Mouse (Mus musculus): ENCODE data around the gene Cbx6. TPM values are rescaled to one million over a fixed set of nuclear protein-coding genes. Genes with fewer than 3 reads are reported as not detected.

The Cbx6 gene
- 1 to 10 TPM; 7.0 to 7.8 TPM for total RNA-seq (2021)
- long read RNA-seq, experiment 1, full-length matches to known transcripts: 8 of 11 reads
- long read RNA-seq, experiment 1, partial matches to known transcripts: 1 of 11 reads
- long read RNA-seq, experiment 1, other reads (novel, unspliced or antisense): 2 of 11 reads
- long read RNA-seq, experiment 2, full-length matches to known transcripts: 5 of 7 reads
- long read RNA-seq, experiment 2, partial matches to known transcripts: 1 of 7 reads
- long read RNA-seq, experiment 2, other reads (novel, unspliced or antisense): 1 of 7 reads

DNA sequence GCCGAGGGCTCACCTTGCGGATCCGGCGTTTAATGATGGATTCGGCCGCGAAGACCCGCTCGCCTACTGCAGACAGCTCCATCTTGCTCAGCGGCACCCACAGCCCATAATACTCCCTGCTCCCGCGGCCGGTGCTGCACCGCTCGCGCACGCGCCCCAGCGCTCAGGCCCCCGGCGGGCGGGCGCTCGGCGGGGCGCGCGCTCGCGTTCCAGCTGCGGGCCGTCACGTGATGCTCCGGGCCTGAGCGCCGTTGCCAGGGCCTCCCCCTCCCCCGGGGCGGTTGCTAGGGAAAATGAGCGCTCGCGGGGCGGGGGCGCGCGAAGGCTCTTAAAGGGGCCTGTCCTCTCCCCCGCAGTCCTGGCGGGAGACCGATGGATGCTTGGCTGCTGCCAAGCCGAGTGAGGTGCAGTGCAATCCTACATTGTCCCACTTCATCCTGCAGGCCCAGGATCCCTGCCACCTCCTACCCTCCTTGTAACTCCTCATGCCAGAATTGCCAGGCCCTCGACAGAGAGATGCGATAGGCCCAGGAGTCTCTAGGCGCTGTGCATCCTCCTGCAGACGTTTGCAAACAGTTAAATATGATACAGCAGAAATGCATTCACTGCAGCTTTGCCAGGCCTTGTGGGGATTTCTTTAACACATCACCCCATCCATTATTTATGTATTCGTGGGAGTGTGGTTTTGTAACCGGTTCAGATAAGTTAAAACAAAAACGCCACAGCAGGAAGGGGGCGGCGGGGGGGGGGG is at the start of gene Cbx6, which contains the start of gene Npcd:
Gene Cbx6 (minus strand): TSS at position 559 of the 751 bp plus-strand sequence.
Gene Npcd (minus strand): TSS at position 108 of the 751 bp plus-strand sequence.
- peak; percentile 94 for DNase-seq (ENCODE audit: low spot score)

DNA sequence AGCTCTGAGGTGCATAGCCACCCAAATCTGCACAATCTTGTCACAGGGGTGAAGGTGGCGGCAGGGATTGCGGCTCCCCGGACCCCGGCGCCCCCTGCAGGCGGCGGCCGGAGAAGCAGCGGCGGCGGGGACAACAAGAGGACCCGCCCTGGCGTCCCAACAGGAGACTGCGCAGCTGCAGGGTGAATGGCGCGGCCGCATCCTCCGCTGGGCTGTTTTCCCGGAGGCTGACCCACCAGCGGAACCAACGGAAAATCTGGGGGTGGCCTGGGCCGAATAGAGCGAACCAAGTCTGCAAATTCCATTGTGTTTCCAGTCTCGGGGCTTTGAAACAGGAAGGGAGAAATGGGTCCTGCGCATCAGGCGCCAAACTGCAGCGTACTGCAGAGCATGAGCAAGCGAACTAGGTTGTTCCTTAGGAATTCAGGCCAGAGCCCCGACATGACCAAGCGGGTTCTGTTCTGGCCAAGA is 48.9 kb upstream of the Cbx6 start:
- peak; percentile 91 for DNase-seq (ENCODE audit: low spot score)

- no peak for DNase-seq (ENCODE audit: low spot score)
Observed at GRCm38 (mm10) chr15:79882623-79883267, 48.3 kb upstream of the Cbx6 start.

GRCm38 (mm10) chr15:79880477-79880876 is 46.0 kb upstream of the Cbx6 start:
- no peak for DNase-seq (ENCODE audit: low spot score)

DNA sequence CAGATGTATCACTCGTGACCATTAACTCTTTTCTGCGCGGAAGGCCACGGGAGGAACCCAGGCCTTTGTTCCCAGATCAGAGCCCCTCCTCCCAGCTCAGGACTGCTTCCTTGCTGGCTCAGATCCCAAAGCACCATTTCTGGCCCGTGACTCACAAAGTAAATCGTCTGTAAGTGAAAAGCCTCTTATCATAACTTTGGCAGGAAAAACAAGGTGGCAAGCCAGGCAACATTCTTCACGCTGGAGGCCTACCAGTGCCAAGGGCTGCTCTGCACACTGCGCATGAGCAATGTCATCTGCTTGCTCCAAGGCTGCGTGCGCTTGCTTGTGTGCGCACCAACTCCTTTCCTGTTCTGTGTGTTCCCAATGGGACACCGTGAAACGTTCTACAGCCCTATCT is 44.8 kb upstream of the Cbx6 start:
- peak; percentile 59 for DNase-seq (ENCODE audit: low spot score)

DNA sequence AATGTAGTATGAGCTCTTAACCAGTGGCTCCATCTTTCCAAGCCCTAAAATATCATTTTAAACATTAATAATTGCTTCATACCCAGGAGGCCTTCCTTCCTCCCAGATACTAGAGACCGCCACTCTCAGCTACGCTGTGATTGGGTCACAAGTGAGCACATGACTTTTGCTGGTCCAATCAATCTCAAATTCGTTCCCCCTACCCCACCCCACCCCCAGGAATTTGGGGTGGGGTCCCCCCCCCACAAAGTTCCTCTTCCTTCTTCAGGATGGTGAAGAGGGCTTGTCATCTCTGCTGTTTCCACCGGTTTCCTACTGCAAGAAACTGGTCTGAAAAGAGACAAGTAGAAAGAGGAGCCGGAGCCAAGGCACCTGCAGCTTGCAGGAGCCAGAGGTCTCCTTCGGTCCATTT is 44.2 kb upstream of the Cbx6 start:
- peak; percentile 13 for DNase-seq (ENCODE audit: low spot score)

DNA sequence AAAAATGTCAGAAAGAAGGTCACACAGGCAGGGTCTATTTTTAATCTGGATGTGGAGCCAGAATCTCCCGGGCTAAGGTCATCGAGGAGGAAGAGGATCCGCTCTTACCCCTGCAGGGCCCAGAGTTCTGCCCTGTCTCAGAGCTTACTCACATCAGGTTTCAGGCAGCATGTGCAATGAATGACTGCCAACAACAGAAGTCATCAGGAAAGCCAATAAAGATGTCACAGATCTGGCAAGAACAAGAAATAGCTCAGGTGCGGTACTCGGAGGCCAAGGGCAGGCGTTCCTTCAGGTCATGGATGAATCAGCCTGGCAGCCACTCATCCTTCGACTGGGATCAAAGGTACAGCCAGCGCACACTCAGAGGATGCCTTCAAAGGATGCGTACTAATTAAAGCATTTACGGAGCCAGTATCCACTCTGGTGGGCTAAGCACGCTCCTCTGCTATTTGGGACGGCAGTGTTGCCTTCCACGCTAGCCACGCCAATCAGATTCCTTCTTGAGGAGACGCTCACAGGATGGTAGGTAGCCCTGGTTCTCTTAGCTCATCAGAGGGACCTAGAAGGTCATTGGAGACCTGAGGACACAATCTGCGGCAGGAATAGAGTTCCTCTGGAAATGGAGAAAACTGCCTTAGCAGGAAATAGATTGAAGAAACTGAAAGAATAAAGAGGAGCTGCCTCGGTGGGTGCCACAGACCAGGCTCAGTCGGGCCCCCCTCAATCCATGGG is 40.9 kb upstream of the Cbx6 start:
- DNase-seq (ENCODE audit: low spot score): no peak

DNA sequence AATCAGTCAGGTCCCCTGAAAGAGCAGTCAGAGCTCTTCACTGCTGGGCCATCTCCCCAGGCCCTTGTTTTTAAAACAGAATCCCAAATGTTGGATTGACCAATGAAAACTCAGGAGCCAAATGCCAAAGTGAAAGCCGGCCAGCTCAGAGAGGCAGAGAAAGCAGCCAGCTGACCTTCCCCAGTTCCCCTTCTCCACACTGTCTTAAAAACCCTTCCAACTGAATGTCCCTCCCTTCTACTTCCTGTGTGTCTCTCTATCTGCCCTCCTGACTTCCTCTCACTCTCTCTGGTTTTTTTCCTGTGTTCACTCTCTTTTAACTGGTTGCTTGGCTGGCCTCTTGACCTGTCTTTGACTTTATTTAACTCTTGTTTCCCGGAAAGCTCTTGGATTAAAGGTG is 39.5 kb upstream of the Cbx6 start:
- no peak for DNase-seq (ENCODE audit: low spot score)

DNA sequence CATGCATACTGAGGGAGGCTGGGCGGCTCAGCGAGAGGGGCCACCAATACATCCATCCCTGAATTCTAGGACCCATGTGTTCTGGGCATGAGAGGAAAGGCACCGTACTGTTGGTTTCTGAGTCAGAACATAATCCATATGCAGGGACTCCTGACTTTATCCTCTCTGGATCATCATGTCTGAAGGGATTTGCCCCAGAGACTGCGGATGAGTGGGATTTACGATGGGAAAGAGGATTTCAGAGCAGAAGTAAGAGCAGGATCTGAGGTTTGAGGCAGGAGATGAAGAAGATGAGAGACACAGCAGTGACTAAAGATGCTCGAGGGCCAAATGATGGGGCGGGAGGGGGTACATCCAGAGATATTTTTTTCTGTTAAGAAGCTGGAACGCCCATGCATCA is 39.1 kb upstream of the Cbx6 start:
- DNase-seq (ENCODE audit: low spot score): no peak

DNA sequence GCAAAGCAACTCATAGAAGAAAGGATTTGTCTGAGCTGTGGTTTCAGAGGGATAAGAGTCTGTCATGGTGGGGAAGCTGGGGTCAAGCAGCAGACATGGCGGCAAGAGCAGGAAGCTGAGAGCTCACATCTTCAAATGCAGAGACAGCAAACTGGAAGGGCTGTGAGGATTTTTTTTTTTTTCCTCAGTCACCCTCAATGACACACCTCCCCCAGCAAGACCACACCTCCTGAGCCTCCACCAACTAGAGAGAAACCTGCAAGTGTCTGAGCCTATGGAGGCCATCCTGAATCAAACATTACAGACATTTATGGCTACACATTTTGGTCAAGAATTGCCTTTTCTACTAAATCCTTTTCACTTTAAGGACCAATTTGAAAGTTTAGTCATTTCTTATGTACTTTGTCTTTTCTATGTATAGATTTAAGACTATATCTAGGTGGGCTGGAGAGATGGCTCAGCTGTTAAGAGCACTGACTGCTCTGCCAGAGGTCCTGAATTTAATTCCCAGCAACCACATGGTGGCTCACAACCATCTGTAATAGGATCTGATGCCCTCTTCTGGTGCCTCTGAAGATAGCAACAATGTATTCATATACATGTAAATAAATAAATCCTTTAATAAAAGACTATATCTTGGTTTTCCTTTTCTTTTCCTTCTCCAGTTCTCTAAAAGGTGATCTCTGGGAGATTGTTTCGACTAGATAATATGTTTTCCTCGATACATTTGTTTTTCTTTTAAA is 32.9 kb upstream of the Cbx6 start:
- no peak for DNase-seq (ENCODE audit: low spot score)

DNA sequence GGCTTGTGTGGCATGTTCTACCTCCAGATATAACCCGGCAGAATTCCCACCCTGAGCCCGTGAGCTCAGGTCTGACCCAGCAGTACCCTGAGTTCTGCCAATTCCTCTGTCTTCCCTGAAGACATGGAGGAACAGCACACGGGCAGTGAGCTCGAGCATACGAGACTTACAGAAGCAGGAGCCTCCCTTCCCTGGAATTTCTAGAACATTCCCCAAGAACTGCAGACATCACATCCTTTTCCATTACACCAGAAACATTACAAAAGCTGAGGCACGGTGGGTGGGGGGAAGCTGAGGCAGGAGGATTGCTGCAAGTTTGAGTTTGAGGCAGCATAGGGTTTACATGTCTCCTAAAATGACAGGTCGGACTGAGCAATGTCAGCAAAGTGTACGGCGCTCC is 25.3 kb upstream of the Cbx6 start:
- DNase-seq (ENCODE audit: low spot score): no peak

DNA sequence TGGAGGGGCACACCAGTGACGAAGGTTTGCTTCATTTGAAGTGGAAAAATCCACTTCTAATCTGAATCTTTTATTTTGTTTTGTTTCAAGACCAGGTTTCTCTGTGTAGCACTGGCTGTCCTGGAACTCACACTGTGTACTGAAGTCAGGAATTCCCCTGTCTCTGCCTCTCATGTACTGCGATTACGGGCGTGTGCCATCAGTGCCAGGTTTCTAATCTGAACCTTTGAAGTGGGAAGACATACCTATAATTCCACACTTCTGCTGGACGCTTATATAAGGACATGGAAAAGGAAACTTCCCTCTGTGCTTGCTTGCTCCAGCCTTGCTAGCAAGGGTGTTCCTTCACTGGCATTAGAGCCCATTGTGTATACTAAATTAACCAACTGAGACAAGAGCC is 24.5 kb upstream of the Cbx6 start:
- no peak for DNase-seq (ENCODE audit: low spot score)

GRCm38 (mm10) chr15:79850143-79850542 is 15.7 kb upstream of the Cbx6 start:
- no peak for DNase-seq (ENCODE audit: low spot score)

- DNase-seq (ENCODE audit: low spot score): peak; percentile 51
Observed at GRCm38 (mm10) chr15:79847100-79847499, 12.6 kb upstream of the Cbx6 start.

GRCm38 (mm10) chr15:79845986-79846385 is 11.5 kb upstream of the Cbx6 start:
- DNase-seq (ENCODE audit: low spot score): no peak

- no peak for DNase-seq (ENCODE audit: low spot score)
Observed at GRCm38 (mm10) chr15:79842985-79843384, 8.5 kb upstream of the Cbx6 start.

GRCm38 (mm10) chr15:79840281-79840680 is 5.8 kb upstream of the Cbx6 start:
- no peak for DNase-seq (ENCODE audit: low spot score)

DNA sequence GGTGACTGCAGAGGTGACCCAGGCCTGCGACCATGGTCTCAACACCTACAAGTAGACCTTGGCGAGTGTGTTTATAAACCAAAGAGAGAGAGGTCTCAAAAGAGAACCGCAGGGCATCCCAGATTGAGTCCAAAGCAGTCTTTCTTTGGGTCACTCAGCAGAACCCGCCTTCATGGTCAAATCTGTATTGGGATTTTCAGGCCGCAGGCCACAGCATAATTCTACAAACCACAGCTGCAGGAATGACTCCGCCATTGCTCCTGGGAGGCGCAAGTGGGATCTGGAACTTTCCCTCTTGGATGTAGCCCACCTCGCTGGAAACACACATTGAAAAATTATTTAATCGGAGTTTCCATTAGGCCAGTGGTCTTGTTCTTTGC is 383 bp upstream of the Cbx6 start:
- DNase-seq (ENCODE audit: low spot score): no peak

GRCm38 (mm10) chr15:79833251-79834050 is 1.0 kb downstream of the Cbx6 start:
- no peak for DNase-seq (ENCODE audit: low spot score)
